Mouse (Mus musculus): ENCODE data around the gene Kctd18. TPM values are rescaled to one million over a fixed set of nuclear protein-coding genes. Genes with fewer than 3 reads are reported as not detected.
"Not testable (repeated sequence)": the region's sequence is repeated elsewhere in the genome, so short reads cannot be mapped to it uniquely, and the experiment has no call there.

Gene Kctd18
- 1 to 10 TPM; 3.2 to 8.6 (median 6.6) TPM for total RNA-seq (2022)

DNA sequence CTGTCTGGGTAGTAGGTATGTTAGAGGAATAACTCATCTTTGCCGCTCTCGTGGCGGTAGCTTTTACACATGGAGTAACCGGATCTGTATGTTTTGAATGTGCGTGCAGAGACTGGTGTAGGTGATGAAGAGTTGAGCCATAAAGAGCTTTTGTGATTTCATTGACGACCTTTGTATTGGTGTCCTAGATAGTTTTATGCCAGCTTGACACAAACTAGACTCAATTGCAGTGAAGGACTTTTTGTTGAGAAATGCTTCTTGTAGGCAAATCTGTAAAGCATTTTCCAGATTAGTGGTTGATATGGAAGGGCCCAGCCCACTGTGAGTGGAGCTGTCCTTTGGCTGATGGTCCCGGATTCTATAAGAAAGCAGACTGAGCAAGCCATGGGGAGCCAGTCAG, at the start of gene Kctd18:
Gene Kctd18 (minus strand): TSS at position 101 of the 400 bp plus-strand sequence.
- DNase-seq (ENCODE audit: low spot score in 2 of 2) = no peak

DNA sequence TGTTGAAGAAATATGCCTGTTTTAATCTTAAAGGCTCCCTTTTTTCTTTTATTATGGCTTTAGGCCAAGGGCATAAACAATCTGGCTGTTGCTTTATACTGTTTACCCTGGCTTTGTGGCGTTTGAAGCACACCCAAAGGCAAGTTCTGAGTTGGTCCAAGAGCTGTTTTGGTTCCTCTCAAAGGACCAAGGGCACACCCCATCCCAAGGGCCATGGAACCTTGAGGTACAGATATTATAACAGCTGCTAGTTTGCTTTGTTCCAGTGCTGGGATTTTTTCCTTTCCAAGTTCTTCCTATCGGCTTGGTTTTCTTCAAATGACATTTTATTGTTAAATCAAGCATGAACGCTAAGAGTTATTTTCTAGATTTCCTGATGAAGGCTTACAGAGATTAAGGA, 46.9 kb upstream of the Kctd18 start:
- DNase-seq (ENCODE audit: low spot score in 2 of 2) = no peak

DNA sequence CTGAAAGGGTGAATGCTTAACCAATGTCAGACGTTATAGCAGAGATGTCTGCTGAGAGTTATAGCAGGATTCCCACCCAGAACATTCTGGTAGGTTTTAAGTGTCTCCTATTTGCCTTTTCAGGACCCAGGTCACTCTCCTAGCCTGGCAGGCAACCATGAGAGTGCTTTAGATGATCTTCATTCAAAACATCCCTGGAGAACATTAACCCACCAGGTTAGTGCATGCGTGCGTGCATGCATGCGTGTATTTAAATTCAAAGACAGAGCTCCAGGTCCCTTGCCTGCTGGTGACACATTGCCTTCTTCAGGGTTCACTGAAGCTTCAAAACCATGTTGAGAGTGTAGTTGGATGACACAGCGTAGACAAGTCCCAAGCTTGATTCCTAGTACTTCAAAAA, 46.4 kb upstream of the Kctd18 start:
- DNase-seq (ENCODE audit: low spot score in 2 of 2) = no peak

DNA sequence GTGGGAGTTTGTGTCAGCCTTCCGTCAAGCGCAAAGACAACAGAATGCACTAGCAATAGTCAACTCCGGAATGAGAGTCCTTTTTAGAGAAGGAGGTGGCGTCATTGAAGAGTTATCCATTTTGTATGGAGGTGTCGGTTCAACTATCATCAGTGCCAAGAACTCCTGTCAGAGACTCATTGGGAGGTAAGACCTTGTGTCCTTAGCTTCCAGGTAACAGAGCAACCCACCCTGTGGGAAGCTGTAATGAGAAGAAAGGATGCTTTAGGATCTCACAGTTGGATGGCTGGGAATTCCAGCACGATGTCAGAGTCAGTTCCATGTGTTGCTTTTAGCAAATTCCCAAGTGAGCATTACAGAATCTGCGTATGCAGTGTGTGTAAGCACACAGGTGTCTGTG, 43.4 kb upstream of the Kctd18 start:
- no peak for DNase-seq (ENCODE audit: low spot score in 2 of 2)

DNA sequence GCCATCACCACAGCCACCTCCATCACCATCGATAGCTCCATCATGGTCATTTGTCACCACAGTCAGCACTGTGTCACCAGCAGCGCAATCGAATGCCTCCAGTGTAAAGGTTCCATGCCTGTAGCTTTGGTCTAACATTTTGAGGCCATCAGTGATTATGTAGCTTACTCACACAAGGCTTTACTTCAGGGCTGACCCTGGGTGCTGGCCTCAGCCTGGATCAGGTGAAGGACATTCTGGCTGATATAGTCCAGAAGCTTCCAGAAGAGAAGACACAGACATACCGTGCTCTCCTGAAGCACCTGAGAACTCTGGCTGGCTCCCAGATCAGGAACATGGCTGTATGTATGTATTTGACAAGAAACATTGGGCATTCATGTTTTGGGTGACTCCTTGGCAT, 40.1 kb upstream of the Kctd18 start:
- DNase-seq (ENCODE audit: low spot score in 2 of 2) = no peak

DNA sequence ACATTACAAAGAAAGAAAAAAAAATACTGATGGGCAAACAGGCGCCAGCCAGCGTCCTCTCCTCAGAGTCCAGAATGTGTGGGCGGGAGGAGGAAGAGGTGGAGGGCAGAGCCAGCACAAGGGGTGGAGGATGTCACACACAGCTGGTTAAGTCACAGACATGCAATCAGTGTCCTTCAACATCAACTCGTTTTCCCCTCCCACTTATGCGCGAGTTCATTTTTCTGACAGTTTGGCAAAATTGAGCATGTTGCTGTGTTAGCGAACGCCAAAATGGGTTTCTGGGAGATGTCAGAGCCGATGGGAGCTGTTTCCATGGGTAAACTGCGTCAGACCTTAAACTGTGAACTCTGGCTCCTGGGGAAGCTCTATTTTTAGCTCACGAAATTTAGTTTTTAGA, 38.2 kb upstream of the Kctd18 start:
- no peak for DNase-seq (ENCODE audit: low spot score in 2 of 2)

DNA sequence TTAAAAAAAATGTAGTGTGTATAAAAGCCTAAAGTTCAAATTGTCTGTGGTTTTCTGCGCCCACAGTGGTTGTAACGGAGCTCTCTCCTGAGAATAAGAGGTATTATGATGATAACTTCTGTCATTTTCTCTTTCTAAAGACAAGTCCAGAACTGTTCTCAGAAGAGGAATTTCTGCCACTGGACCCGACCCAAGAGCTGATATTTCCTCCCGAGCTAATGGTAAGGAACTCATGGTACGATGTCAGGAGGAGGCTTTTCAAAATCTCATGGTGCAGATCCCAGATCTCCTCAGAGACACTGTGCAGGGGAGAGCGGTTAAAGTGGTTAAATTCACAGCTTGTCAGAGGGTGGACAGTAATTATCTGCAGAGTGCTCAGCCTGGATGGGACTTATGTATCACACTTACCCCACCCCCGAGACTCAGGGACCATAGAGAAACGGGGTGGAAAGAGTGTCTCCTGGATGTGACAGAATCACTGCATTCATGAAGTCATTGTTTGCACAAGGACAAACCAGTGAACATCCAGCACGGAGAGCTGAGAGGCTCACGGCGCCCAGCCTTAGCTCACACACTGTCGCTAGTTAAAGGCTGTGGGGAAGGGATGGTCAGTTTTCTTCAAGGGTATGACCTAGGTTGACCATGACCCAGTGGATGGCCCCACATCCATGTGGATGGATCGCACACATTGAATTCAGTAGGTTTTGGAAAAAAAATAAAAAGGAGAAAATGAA, 37.5 kb upstream of the Kctd18 start:
- no peak for DNase-seq (ENCODE audit: low spot score in 2 of 2)

DNA sequence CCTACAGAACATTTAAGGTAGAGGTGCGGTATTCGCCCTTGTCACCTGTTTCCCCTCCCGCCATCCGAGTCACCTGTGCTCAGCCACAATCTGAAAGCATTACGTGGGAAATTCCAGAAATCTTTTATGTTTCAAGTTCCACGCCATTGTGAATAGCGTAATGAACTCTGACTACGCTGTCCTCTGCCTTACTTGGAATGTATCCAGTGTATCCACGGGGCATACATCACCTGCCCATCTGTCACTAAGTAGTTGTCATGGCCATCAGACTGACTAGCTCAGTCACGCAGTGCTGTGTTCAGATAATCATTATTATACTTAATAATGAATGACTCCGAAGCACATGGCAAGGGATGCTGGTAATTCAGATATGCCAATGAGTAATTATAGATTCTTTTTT, 36.8 kb upstream of the Kctd18 start:
- no peak for DNase-seq (ENCODE audit: low spot score in 2 of 2)

DNA sequence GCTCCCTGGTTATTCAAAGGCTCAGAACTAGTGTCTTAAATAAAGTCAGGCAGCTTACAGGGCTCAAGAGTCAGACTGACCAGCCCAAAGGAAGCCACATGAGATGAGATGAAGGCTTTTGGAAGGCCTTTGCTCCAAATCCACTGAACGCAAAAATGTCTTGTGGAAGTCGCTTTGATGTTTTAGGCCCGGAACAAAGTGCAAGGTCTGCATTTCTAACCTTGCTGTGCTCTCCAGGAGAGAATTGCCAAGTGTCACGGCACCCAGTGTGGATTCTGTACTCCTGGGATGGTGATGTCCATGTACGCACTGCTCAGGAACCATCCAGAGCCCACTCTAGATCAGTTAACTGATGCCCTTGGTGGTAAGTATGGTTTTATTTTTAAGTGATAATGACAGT, 30.4 kb upstream of the Kctd18 start:
- no peak for DNase-seq (ENCODE audit: low spot score in 2 of 2)

DNA sequence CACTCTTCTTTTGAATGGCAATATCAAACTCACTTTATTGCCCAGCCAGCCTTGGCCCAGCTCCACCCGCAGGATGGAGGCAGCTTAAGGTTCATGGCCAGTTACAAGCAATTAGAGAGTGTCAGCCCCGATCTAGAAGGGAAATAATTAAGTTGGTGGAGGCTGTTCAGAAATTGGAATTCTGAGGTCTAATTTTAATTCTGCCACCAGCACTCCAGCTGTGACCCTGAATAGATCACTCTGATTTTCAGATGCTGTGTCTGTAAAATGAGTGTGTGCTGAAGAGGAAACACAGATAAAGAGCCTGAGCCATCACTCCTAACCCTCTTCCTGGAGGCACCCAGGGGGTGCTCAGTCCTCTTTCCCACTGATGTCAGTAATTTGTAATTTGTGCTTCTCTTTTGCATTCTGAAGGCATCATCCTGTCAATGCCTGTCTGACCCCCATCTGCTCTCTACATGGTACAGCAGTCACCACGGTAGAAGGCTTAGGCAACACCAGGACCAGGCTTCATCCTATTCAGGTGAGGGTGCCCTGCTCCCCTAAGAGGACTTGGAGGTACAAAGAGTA, 28.1 kb upstream of the Kctd18 start:
- no peak for DNase-seq (ENCODE audit: low spot score in 2 of 2)

DNA sequence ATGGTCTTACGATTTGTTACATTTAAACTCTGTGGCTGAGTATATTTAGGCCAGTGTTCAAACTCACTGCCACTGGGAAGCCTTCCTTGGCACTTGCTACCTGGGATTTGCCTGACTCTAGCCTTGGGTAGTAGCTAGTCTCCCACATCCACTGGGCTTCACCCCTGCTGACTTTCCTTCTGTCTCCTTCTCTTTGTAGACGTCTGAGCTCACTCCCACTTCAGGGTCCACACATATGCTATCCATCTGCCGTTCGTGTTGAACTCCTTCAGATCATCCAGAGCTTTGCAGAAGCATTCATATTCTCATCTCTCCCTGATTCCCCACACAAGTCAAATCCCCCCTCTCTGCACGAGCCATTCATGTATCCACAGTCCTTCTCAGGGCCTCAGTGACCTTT, 26.8 kb upstream of the Kctd18 start:
- DNase-seq (ENCODE audit: low spot score in 2 of 2) = no peak

DNA sequence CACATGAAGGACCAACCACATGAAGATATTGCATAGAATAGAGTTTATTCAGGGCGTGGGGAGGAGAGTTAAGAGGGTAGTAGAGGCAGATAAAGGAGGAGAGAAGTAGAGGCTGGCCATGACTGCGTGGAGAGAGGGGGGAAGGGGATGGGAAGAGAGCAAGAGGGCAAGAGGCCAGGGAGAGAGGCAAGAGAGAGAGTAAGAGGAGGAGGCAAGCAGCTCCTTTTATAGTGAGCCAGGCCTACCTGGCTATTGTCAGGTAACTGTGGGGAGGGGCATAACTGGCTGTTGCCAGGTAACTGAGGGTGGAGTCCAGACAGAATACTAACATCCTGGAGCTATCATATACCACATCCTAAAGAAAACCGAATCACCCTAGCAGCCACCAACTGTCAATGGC, 26.3 kb upstream of the Kctd18 start:
- DNase-seq (ENCODE audit: low spot score in 2 of 2) = no peak

DNA sequence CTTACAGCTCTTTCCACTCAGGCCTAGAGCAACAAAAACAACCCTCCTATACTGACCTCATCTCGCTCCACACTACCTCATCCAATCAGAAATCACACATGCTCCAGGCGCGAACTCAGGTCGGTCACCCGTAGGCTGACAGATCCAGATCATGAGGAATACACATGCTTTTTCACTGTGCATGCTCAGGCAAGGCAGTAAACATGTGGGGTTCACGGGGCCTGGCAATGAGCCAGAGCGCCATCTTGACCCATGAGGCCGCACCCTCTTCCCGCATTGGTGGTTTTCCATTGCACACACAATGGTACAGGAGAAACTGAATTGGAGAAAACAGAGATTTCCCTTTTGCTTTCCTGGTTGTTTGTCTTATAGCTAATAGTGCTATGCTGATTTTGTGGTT, 18.6 kb upstream of the Kctd18 start:
- DNase-seq (ENCODE audit: low spot score in 2 of 2) = not testable (repeated sequence)

DNA sequence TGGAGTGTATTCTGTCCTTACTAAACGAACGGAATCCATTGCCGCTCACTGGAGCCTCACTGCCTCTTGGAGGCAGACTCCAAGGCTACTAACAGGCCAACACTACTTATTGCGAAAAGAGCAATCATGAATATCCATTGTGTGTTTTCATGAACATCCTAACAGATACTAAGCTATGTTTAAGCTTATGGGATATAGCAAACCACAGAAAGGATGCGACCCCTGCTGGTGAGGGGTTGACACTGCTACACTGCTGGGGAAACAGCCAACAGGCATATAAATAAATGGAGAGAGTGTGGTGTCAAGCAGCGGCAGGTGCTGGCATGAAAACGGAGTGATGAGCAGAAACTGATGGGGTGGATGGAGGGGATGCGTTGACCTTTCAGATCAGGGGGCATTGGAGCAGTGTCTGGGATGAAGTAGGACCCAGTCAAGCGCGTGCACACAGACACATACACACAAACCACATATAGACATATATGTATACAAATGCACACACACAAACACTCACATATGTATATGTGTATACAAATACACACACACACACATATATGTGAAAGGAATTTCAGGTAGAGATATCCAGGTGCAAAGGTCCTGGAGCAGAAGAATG, 12.5 kb upstream of the Kctd18 start:
- peak; percentile 43 to 54 for DNase-seq (ENCODE audit: low spot score in 2 of 2)

DNA sequence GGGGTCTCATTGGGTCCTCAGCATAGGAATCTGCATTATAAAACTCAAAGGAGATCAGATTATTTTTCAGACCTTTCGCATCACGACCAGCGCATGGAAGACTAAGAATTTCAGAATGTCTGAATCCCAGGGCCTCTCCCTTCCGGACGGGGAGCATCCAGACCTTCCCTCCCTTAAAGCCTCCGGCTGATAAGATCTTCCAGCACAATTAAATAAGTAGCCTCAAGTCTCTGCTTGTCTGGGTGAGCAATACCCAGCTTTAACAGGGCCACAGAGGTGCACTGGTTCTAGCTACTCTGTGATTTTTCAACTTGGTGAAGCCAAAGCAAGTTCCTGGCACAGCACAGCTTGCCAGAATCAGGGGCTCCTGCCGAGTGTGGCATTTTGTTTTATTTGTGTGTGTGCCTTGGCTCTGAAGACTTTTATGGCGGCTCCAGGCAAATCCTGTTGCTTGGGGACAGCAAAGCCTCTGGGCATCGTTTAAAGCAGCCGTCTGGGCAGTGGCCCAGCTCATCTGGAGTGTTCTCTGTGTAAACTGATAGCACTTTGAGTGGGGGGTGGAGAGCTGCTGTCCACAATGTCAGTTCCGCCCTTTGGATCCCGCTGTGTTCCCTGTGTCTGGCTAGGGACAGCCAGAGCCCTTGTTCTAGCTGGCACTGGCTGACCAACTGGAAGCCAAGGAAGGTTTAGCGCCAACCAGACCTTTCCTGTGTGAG, 11.6 kb upstream of the Kctd18 start:
- DNase-seq (ENCODE audit: low spot score in 2 of 2) = peak; percentile 77 to 81

DNA sequence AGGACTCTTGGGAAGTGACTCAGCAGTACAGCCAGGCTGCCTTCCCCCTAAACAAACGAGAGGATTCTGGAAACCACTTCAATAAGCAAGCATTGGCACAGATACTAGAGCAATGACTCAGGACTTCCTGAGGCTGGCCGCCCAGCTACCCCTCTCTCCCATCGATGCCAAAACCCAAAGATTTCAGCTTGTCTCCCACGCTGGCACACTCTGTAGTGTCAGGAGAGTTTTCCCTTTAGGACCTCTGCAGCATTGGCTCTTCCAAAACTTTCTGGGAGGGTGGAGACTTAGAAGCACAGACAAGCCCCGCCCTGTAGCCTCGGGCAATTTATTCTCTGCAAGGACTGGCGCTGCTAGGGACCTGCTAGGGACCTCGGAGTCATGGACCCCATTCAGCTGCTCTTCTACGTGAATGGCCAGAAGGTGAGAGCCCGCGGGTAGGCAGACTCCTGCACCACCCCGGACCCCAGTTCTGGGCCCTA, 10.9 kb upstream of the Kctd18 start, which contains the start of gene Aox1:
Gene Aox1 (plus strand): TSS at position 296 of the 482 bp plus-strand sequence.
- DNase-seq (ENCODE audit: low spot score in 2 of 2) = peak; percentile 68 to 76

DNA sequence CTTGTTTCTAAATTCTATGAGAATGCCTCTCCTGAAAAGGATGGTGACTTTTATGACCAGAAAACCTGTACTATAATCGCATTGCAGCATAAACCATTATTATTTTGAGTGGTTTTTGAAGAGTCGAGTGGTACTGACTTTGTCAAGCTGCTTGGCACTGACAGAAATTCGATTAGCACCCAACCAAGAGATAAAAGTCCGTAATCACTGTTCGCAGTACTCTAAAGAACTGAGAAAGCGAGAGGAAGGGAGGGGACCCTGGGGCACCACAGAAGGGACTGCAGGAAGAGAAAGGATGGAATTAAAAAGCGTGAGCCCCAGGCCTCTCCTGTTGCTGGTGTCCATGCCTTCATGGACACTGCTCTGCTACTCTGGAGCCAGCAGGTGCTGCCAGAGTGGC, 9.0 kb upstream of the Kctd18 start:
- DNase-seq (ENCODE audit: low spot score in 2 of 2) = no peak

DNA sequence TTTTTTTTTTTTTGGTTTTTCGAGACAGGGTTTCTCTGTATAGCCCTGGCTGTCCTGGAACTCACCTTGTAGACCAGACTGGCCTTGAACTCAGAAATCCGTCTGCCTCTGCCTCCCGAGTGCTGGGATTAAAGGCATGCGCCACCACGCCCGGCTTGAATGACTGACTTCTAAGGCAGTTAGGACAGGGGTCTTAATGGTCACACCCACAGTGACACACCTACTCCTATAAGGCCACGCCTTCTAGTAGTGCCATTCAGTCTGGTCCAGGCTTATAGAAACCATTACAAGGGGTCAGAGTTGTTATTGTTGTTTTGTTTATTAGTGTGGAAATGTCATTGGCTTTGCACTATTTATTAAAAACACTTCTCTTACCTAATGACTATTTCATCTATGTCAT, 12.4 kb downstream of the Kctd18 start:
- DNase-seq (ENCODE audit: low spot score in 2 of 2) = not testable (repeated sequence)

DNA sequence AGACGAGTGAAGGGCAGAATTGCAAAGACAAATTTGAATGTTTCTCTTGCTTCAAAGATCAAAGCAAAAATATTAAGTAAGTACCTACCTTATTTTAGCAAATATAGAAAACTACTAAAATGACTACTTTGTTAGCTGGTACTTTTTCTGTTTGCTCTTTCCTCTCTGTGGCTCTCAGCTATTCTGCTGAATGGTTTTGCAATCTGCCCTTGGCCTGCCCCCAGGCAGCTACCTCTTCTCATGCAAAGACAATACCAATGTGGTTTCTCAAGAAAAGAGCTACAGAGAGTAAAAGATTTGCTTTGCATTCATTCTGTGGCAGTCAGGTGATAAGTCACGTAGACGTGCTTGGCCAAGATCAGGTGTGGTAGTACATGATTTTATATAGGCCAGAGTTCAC, 20.6 kb downstream of the Kctd18 start:
- no peak for DNase-seq (ENCODE audit: low spot score in 2 of 2)

DNA sequence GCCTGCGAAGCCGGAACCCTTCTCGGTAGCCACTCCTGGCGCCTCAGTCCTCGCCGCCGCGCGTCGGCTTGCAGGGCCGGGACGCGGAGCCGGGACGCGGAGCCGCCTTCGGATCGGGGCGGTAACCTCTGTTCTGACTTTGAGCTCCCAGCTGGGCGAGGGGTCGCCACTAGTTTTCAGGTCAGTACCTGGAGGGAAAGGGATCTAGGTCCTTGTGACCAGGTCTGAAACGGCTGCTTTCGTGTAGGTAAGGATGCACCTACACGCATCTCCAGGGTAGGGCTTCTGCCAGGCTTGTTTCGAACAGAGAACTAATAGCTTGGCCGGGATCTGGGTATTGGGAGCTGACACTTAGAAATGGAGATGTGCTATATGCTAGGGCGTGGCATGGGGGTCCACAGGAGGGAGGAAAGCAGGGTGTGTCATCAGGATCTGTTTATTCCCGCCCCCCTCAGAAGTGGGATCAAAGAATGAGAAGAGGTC, 22.6 kb downstream of the Kctd18 start:
- no peak for DNase-seq (ENCODE audit: low spot score in 2 of 2)

DNA sequence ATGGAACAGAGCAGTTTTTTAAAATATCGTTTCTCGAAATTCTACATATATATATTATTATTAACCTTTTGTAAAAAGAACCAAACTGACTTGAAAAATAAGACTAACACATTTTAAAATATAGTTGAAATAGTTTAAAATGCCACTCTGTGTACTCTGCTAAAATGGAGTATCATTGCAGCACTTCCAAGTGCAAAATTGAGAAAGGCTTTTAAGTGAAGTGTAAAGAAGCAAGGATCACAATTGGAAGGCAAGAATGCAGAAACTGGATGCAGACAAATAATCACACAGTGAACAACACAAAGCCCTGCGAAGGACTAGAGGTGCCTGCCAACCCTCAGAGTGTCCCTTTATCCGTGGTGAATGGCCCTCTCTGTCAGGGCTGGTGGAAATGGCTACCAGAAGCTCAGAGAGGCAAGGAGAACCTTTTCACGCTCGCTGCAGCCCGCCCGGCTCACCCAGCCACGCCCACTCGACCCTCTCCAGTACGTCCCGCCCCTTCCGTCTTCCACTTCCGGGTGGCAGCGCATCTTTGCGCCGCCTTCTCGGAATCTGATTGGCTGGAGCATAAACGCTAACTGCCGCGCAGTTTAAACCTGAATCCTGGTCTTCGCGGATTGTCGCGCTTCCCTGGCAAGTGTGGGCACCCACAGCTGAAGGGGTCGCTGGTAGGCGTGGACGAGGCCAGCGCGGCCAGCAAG, 23.2 kb downstream of the Kctd18 start, which contains the start of gene Sgo2a:
Gene Sgo2a (plus strand): TSS at position 540 of the 701 bp plus-strand sequence.
- peak; percentile 76 to 87 for DNase-seq (ENCODE audit: low spot score in 2 of 2)

All from gastrocnemius, adult 8-10 months (tissue).